Mouse (Mus musculus): ENCODE measurements around the gene Pgrmc1.

DNA sequence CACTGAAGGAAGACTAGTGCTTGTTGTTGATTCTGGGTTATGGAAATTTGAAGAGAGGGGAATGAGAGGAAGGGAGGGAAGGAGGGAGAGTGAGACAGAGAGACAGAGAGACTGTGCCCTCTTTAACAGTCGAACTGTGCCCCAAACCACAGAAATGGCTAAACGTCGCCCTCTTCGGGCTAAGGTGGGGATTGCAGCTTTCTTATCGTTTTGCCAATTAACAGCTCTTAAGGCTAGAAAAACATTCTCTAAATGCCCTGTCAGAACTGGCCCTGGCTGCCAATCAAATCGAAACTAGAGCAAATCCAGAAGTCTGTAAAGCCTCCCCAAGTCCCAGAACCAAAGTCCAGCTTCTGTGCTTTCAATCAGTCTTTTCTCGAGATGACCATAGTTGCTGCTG, 36.4 kb upstream of the Pgrmc1 start:
- TF ChIP-seq EP300 (IDR thresholded peaks at IDR 0.05; ENCODE audit: low read depth) (no peak), CTCF (IDR thresholded peaks at IDR 0.05; ENCODE audit: low read depth) (peak; percentile 77)
